Mouse (Mus musculus) testis, adult 2 months (tissue): Measurements from ENCODE around the gene Nipal4. TPM values are rescaled to one million over a fixed set of nuclear protein-coding genes. Genes with fewer than 3 reads are reported as not detected.
"Not testable (repeated sequence)": the region's sequence is repeated elsewhere in the genome, so short reads cannot be mapped to it uniquely, and the experiment has no call there.

Experiments used
- H3K27ac ChIP-seq: fragments of 200-500 bp; 2 replicates; pipeline ENCODE4 v1.5.1; 2012; ENCODE audit warnings: low read depth, low read length; ENCODE audit not compliant: control insufficient read depth, insufficient read depth
- H3K27me3 ChIP-seq: fragments of 200-500 bp; 2 replicates; pipeline ENCODE4 v1.6.1; 2012; ENCODE audit warnings: mild to moderate bottlenecking, low read length, moderate library complexity; ENCODE audit not compliant: control insufficient read depth, insufficient read depth
- H3K36me3 ChIP-seq: fragments of 200-500 bp; 2 replicates; pipeline ENCODE4 v1.6.1; 2012; ENCODE audit warnings: mild to moderate bottlenecking, low read length; ENCODE audit not compliant: control insufficient read depth, insufficient read depth
- H3K4me1 ChIP-seq: fragments of 200-500 bp; 2 replicates; pipeline ENCODE4 v1.6.1; 2012; ENCODE audit warnings: low read length; ENCODE audit not compliant: control insufficient read depth, insufficient read depth
- H3K4me3 ChIP-seq: fragments of 200-500 bp; 2 replicates; pipeline ENCODE4 v1.5.1; 2012; ENCODE audit warnings: low read depth, mild to moderate bottlenecking, low read length, moderate library complexity, mixed read lengths; ENCODE audit not compliant: control insufficient read depth
- CTCF ChIP-seq: fragments of 200-500 bp; IDR thresholded peaks from 2 replicates; pipeline ENCODE4 v1.5.1; 2012; ENCODE audit warnings: low read depth, mild to moderate bottlenecking, inconsistent platforms, low read length, moderate library complexity; ENCODE audit not compliant: control insufficient read depth, insufficient read depth, insufficient replicate concordance
- POLR2A ChIP-seq: fragments of 200-500 bp; IDR thresholded peaks from 2 replicates; pipeline ENCODE4 v1.6.1; 2012; ENCODE audit warnings: low read depth, mild to moderate bottlenecking, inconsistent platforms, low read length, moderate library complexity; ENCODE audit not compliant: control insufficient read depth
- polyA plus RNA-seq: library from polyadenylated mRNA; depleted of rRNA; stranded (reverse); fragments of >200 nt; gene quantifications from 2 replicates; pipeline ENCODE4 v1.2.3, GENCODE M21; 2012

Gene Nipal4
- polyA plus RNA-seq, 1 experiment: 0.07 TPM

- Histone ChIP-seq H3K27me3 (no peaks in the 10 kb centered on the region), H3K36me3 (no peaks in the 10 kb centered on the region), H3K27ac (no peak overlapping the region), H3K4me1 (no peaks in the 10 kb centered on the region), H3K4me3 (no peak overlapping the region)
- TF ChIP-seq CTCF (no peak), POLR2A (no peak)
These were observed 38.5 kb upstream of the Nipal4 start for GRCm38 (mm10) chr11:46204841-46205240.

- H3K4me1 ChIP-seq: no peaks in the 10 kb centered on the region
- no peak overlapping the region for H3K27ac ChIP-seq
- no peak overlapping the region for H3K4me3 ChIP-seq
- H3K27me3 ChIP-seq: no peaks in the 10 kb centered on the region
- no peaks in the 10 kb centered on the region for H3K36me3 ChIP-seq
- TF ChIP-seq CTCF: no peak
- no peak for TF ChIP-seq POLR2A
These were observed 36.2 kb upstream of the Nipal4 start for GRCm38 (mm10) chr11:46202547-46202887.

GRCm38 (mm10) chr11:46201636-46202546 is 35.6 kb upstream of the Nipal4 start:
- no peak for TF ChIP-seq CTCF
- TF ChIP-seq POLR2A: no peak
- Histone ChIP-seq H3K27me3 (no peaks in the 10 kb centered on the region), H3K4me3 (no peak overlapping the region), H3K4me1 (no peaks in the 10 kb centered on the region), H3K36me3 (no peaks in the 10 kb centered on the region), H3K27ac (no peak overlapping the region)

GRCm38 (mm10) chr11:46200664-46201063 is 34.4 kb upstream of the Nipal4 start:
- no peaks in the 10 kb centered on the region for H3K4me1 ChIP-seq
- no peak overlapping the region for H3K4me3 ChIP-seq
- H3K36me3 ChIP-seq: no peaks in the 10 kb centered on the region
- H3K27ac ChIP-seq: no peak overlapping the region
- H3K27me3 ChIP-seq: no peaks in the 10 kb centered on the region
- TF ChIP-seq POLR2A: no peak
- no peak for TF ChIP-seq CTCF

- TF ChIP-seq CTCF: no peak
- TF ChIP-seq POLR2A: no peak
- H3K4me1 ChIP-seq: no peaks in the 10 kb centered on the region
- H3K27ac ChIP-seq: no peak overlapping the region
- H3K36me3 ChIP-seq: no peaks in the 10 kb centered on the region
- no peak overlapping the region for H3K4me3 ChIP-seq
- no peaks in the 10 kb centered on the region for H3K27me3 ChIP-seq
These were observed 27.9 kb upstream of the Nipal4 start for GRCm38 (mm10) chr11:46194175-46194574.

GRCm38 (mm10) chr11:46188283-46188682 is 22.0 kb upstream of the Nipal4 start:
- Histone ChIP-seq H3K4me3 (no peak overlapping the region), H3K27me3 (no peaks in the 10 kb centered on the region), H3K27ac (no peak overlapping the region), H3K36me3 (no peaks in the 10 kb centered on the region), H3K4me1 (no peaks in the 10 kb centered on the region)
- TF ChIP-seq CTCF (no peak), POLR2A (no peak)

GRCm38 (mm10) chr11:46185486-46185885 is 19.2 kb upstream of the Nipal4 start:
- H3K4me3 ChIP-seq: no peak overlapping the region
- no peaks in the 10 kb centered on the region for H3K27me3 ChIP-seq
- no peak overlapping the region for H3K27ac ChIP-seq
- no peaks in the 10 kb centered on the region for H3K36me3 ChIP-seq
- TF ChIP-seq CTCF (no peak), POLR2A (no peak)
- no peaks in the 10 kb centered on the region for H3K4me1 ChIP-seq

- Histone ChIP-seq H3K27ac (no peak overlapping the region), H3K4me3 (no peak overlapping the region), H3K4me1 (no peaks in the 10 kb centered on the region), H3K36me3 (no peaks in the 10 kb centered on the region), H3K27me3 (no peaks in the 10 kb centered on the region)
- no peak for TF ChIP-seq CTCF
- no peak for TF ChIP-seq POLR2A
These were observed 18.6 kb upstream of the Nipal4 start for GRCm38 (mm10) chr11:46184946-46185345.

GRCm38 (mm10) chr11:46182031-46182430 is 15.7 kb upstream of the Nipal4 start:
- not testable (repeated sequence) for H3K27ac ChIP-seq, H3K4me1 ChIP-seq, H3K36me3 ChIP-seq, H3K27me3 ChIP-seq, H3K4me3 ChIP-seq
